Mouse (Mus musculus) adrenal gland, postnatal 36 days (tissue): ENCODE data around the gene Ncan. TPM values are rescaled to one million over a fixed set of nuclear protein-coding genes. Genes with fewer than 3 reads are reported as not detected.
A peak's percentile ranks its signal among the peaks of the same experiment; 100 is the strongest.
"Not testable (repeated sequence)": the region's sequence is repeated elsewhere in the genome, so short reads cannot be mapped to it uniquely, and the experiment has no call there.

Experiments
- DNase-seq, 2 experiments: peaks; one replicate each; pipeline ENCODE4 v3.0.0; 2021; ENCODE audit warnings: mixed read lengths in 1 of 2
- microRNA-seq: library from miRNA; unstranded; fragments of <30 nt; microRNA quantifications from one replicate; pipeline ENCODE4 v1.2.0, GENCODE M21; 2021
- total RNA-seq, 2 experiments: library from RNA; stranded (reverse); gene quantifications; 2 replicates each; pipeline ENCODE4 v1.2.3; 2021

The Ncan gene
- total RNA-seq, 2 experiments from 2014 or later, result 0.23 to 0.46 TPM

- DNase-seq, result peak in 1 of 2 experiments; percentile 11
Measured at GRCm38 (mm10) chr8:70084191-70085065, 36.2 kb downstream of the Ncan start.

- peak; percentile 76 to 80 for DNase-seq
Measured at GRCm38 (mm10) chr8:70083285-70083684, 37.4 kb downstream of the Ncan start, which contains the start of gene Hapln4. TSS of gene Hapln4 (plus strand) at chr8:70083457.

GRCm38 (mm10) chr8:70081976-70082375 is 38.7 kb downstream of the Ncan start:
- DNase-seq, result no peak

- DNase-seq, result no peak
Measured at GRCm38 (mm10) chr8:70073682-70074081, 47.0 kb downstream of the Ncan start.

DNA sequence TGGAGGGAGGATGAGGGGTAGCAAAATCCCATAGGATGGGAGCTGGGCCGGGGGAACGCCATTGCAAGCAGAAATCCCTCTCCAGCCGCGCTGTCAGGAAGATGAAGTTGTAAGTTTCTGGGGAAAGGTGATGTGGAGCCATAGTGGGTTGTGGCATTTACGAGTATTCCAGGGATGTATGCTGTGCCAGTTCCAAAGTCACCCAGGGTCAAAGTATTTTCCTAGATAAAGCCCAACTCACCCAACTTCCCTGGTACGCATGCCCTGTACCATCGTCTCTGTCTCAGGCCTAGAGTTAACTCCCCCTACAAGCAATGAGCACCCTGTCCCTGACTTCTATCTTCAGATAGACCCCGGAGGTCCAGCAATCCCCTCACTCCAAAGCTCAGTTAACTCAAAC is 47.6 kb downstream of the Ncan start:
- no peak for DNase-seq

DNA sequence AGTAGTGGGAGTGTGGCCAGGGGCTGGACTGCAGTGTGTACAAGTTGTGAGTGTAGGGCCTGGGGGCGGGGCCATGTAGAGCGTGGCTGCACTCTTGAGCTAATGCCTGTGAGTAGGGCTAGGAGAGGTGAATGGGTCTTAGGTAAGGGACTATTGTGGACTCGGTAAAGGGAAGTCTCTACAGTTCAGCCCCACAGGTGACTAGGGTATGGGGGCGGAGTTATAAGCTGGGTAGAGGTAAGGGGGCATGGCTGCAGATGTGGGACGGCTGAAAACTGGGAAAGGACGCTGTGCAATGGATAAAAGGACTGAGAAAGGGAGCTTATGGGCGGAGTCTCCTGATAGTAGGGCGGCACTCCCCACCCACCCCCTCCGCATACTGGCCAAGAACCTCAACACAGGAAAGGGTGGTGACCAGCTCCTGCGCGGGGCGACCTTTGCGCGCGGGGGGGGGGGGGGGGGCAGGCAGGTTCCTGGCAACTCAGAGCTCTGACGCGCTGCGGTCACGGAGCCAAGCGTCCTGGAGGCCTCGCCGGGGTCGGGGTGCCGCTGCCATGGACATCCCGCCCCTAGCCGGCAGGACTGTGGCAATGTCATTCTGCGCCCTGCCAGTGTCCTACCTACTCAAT is 48.1 kb downstream of the Ncan start, which contains the start of gene Tm6sf2:
TSS of gene Tm6sf2 (plus strand) at position 484 of the 629 bp plus-strand sequence.
- peak; percentile 44 to 72 for DNase-seq

GRCm38 (mm10) chr8:70071836-70072440 is 48.7 kb downstream of the Ncan start:
- DNase-seq, result no peak

DNA sequence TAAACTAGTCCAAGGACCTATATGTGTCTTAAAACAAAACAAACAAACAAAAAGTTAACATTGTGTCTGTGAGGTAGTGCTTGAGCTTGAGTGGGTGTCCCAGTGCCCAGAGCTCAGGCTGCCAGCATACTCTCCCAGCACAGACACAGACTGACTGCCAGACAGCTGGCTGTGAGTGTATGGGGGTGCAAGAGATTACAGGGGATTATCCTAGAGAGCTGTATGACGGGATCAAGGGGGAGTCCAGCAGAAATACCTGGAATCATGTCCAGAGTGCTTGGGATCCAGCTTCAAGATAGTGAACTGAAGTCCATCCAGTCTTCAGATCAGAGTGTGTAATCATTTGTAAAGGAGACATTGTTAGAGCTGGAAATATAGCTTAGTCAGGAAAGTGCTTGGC is 63.0 kb downstream of the Ncan start:
- DNase-seq, result no peak

- not testable (repeated sequence) for DNase-seq
Measured at GRCm38 (mm10) chr8:70050434-70050833, 70.2 kb downstream of the Ncan start.

DNA sequence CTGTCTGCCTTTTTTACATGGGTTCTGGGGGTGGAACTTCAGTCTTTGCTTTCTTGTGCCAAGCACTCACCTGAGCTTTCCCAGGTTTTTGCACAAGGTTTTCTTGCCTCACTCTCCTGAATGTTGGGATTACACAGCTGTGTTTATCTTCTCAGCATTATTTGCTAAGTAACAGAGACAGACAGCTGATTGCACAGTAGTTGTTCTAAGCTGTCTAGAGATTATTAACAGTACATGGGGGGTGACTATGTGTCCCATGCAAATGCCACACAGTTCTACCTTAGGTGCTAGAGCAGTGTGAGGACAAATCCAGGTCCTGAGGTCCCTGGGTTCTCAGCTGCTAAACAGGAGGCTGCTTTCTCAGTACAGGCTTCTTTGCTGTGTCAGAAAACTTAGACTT is 71.0 kb downstream of the Ncan start:
- DNase-seq, result no peak

DNA sequence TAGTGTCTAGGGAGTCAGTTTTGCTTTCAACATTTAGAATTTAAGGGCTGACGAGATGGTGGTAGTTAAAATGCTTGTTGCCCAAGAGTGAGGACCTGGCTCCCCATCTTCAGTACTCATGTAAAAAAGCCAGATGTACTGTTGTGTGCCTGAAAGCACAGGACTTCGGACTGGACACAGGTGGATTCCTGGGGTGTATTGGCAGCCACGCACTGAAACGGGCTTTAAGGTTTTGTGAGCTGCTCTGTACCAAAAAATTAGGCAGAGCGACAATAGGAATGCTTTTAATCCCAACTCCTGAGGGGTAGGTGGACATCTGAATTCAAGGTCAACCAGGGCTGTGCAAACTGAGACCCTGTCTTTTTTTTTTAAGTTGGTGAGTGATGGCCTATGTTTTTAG is 76.7 kb downstream of the Ncan start:
- DNase-seq, result no peak

Small RNAs within 50 kb of the gene (microRNA-seq; reads per million reads assigned to microRNA genes)
- gene Mir7066, result not detected

Other genes starting within 250 kb of the Ncan start
- gene Cilp2, start 233.2 kb downstream of the Ncan start, total RNA-seq, result under 1 TPM in 1 of 2 experiments, not detected in 1; 0.10 TPM
- under 1 TPM; 0.53 to 0.56 TPM for gene Tssk6, start 218.7 kb downstream of the Ncan start, total RNA-seq
- 100 to 1,000 TPM; 166 to 176 TPM for gene Ndufa13, start 218.3 kb downstream of the Ncan start, total RNA-seq
- gene Yjefn3, start 218.2 kb downstream of the Ncan start, total RNA-seq, result 1 to 10 TPM; 1.9 to 2.7 TPM
- 10 to 100 TPM; 93.2 to 94.3 TPM for gene Gatad2a, start 124.5 kb downstream of the Ncan start, total RNA-seq
- 10 to 100 TPM; 56.7 to 63.4 TPM for gene Mau2, start 78.1 kb downstream of the Ncan start, total RNA-seq
- 10 to 100 TPM; 30.9 to 31.5 TPM for gene Sugp1, start 78.1 kb downstream of the Ncan start, total RNA-seq
- 1 to 10 TPM in 1 of 2 experiments, under 1 TPM in 1; 0.56 to 1.1 TPM for gene Tm6sf2, start 47.9 kb downstream of the Ncan start, total RNA-seq
- under 1 TPM; 0.33 to 0.50 TPM for gene Hapln4, start 37.4 kb downstream of the Ncan start, total RNA-seq
- 10 to 100 TPM; 17.7 to 21.5 TPM for gene Nr2c2ap, start 10.5 kb upstream of the Ncan start, total RNA-seq
- 10 to 100 TPM; 15.2 to 17.1 TPM for gene Rfxank, start 18.3 kb upstream of the Ncan start, total RNA-seq
- 10 to 100 TPM; 52.5 to 55.0 TPM for gene Borcs8, start 18.6 kb upstream of the Ncan start, total RNA-seq
- under 1 TPM; 0.46 to 0.49 TPM for gene Mef2b, start 18.8 kb upstream of the Ncan start, total RNA-seq
- 10 to 100 TPM; 70.2 to 74.5 TPM for gene Tmem161a, start 51.5 kb upstream of the Ncan start, total RNA-seq
- gene Slc25a42, start 91.4 kb upstream of the Ncan start, total RNA-seq, result 10 to 100 TPM; 28.5 to 44.0 TPM
- 10 to 100 TPM; 24.0 to 34.1 TPM for gene Sugp2, start 113.4 kb upstream of the Ncan start, total RNA-seq
- gene Armc6, start 113.6 kb upstream of the Ncan start, total RNA-seq, result 10 to 100 TPM; 10.7 to 13.6 TPM
- 10 to 100 TPM; 16.7 to 20.9 TPM for gene Homer3, start 162.0 kb upstream of the Ncan start, total RNA-seq
- gene Ddx49, start 181.6 kb upstream of the Ncan start, total RNA-seq, result 10 to 100 TPM; 69.9 to 72.0 TPM
- gene Cope, start 181.6 kb upstream of the Ncan start, total RNA-seq, result 100 to 1,000 TPM; 194 to 215 TPM
- gene Cers1, start 194.9 kb upstream of the Ncan start, total RNA-seq, result 1 to 10 TPM; 1.8 to 2.2 TPM
- under 1 TPM in 1 of 2 experiments, not detected in 1; 0.30 TPM for gene Gdf1, start 208.9 kb upstream of the Ncan start, total RNA-seq
- gene Upf1, start 232.4 kb upstream of the Ncan start, total RNA-seq, result 10 to 100 TPM; 62.2 to 67.6 TPM